Mouse (Mus musculus) intestine, postnatal 0 days (tissue): Measurements from ENCODE around the gene Nexn. TPM values are rescaled to one million over a fixed set of nuclear protein-coding genes. Genes with fewer than 3 reads are reported as not detected.
"Not testable (repeated sequence)": the region's sequence is repeated elsewhere in the genome, so short reads cannot be mapped to it uniquely, and the experiment has no call there.

Experiments
- ATAC-seq: fragments of 200-750 bp; cut with Nextera tagmentation; 2 replicates; pipeline ENCODE4 v1.8.0; 2017; ENCODE audit warnings: mild to moderate bottlenecking, moderate TSS enrichment, moderate library complexity
- H3K27ac ChIP-seq: fragments of 300-500 bp; sonication (generic); 2 replicates; pipeline ENCODE4 v1.5.1; 2014; ENCODE audit warnings: mild to moderate bottlenecking, low read depth, low read length, moderate library complexity
- H3K27me3 ChIP-seq: fragments of 300-500 bp; sonication (generic); replicated peaks from 2 replicates; pipeline ENCODE4 v1.6.1; 2014; ENCODE audit warnings: low read length, mixed read lengths; ENCODE audit not compliant: control insufficient read depth, insufficient read depth
- H3K36me3 ChIP-seq: fragments of 300-500 bp; sonication (generic); 2 replicates; pipeline ENCODE4 v1.6.1; 2014; ENCODE audit warnings: mild to moderate bottlenecking, moderate library complexity; ENCODE audit not compliant: control insufficient read depth, insufficient read depth
- H3K4me1 ChIP-seq: fragments of 300-500 bp; sonication (generic); replicated peaks from 2 replicates; pipeline ENCODE4 v1.6.1; 2014; ENCODE audit warnings: antibody characterized with exemption, low read length, mixed read lengths; ENCODE audit not compliant: control insufficient read depth, insufficient read depth
- H3K4me2 ChIP-seq: fragments of 300-500 bp; sonication (generic); replicated peaks from 2 replicates; pipeline ENCODE4 v1.6.1; 2014; ENCODE audit warnings: low read depth, mild to moderate bottlenecking, moderate library complexity
- H3K4me3 ChIP-seq: fragments of 300-500 bp; sonication (generic); 2 replicates; pipeline ENCODE4 v1.5.1; 2014; ENCODE audit warnings: low read depth, low read length
- H3K9ac ChIP-seq: fragments of 300-500 bp; sonication (generic); 2 replicates; pipeline ENCODE4 v1.6.1; 2014; ENCODE audit warnings: mild to moderate bottlenecking, low read depth, low read length
- H3K9me3 ChIP-seq: fragments of 300-500 bp; sonication (generic); 2 replicates; pipeline ENCODE4 v1.6.1; 2016; ENCODE audit warnings: mixed run types; ENCODE audit not compliant: control insufficient read depth
- CTCF ChIP-seq: sonication (generic); IDR thresholded peaks from 2 replicates; pipeline ENCODE4 v1.5.1; 2016; ENCODE audit warnings: low read depth, mild to moderate bottlenecking, control low read depth, antibody characterized with exemption, moderate library complexity
- WGBS: fragments of 180-500 bp; shearing (Covaris S2); extraction: QIAGEN DNeasy Blood & Tissue Kit; methylation state at CpG from one replicate; pipeline ENCODE4 v1.1.7; 2014; 5-methylcytosine and 5-hydroxymethylcytosine counted together
- polyA plus RNA-seq: library from polyadenylated mRNA; unstranded; fragments of >200 nt; fragmentation: Nextera tagmentation; extraction: Ambion mirVana; gene quantifications from 2 replicates; pipeline ENCODE4 v1.2.1, GENCODE M21; 2015

Gene Nexn
- polyA plus RNA-seq, 1 experiment from 2014 or later: 30.3 TPM

GRCm38 (mm10) chr3:152202942-152203341 lies 63.2 kb downstream of the Nexn start:
- no peak for ATAC-seq
- no peak overlapping the region for H3K27ac ChIP-seq

GRCm38 (mm10) chr3:152201651-152202050 lies 64.5 kb downstream of the Nexn start:
- Histone ChIP-seq H3K4me3 (no peak overlapping the region), H3K9ac (no peak overlapping the region), H3K4me1 (peaks cover 8% of the 10 kb centered on the region; the same call in 1 of the 2 replicates), H3K36me3 (no peaks in the 10 kb centered on the region), H3K9me3 (no peaks in the 10 kb centered on the region), H3K27me3 (no peaks in the 10 kb centered on the region), H3K27ac (peak overlapping the region; percentile 54), H3K4me2 (no peak overlapping the region)
- no peak for TF ChIP-seq CTCF
- 73% methylated on average over 2 of the region's 2 CpGs for WGBS
- peak; percentile 50 for ATAC-seq

More at GRCm38 (mm10) chr3:152202942-152203341, 63.2 kb downstream of the Nexn start:
- no peaks in the 10 kb centered on the region for H3K36me3 ChIP-seq
- H3K4me3 ChIP-seq: no peak overlapping the region
- no peaks in the 10 kb centered on the region for H3K27me3 ChIP-seq
- H3K4me1 ChIP-seq: peaks cover 12% of the 10 kb centered on the region; the same call in 1 of the 2 replicates
- no peaks in the 10 kb centered on the region for H3K9me3 ChIP-seq
- H3K9ac ChIP-seq: no peak overlapping the region
- TF ChIP-seq CTCF: no peak
- H3K4me2 ChIP-seq: no peak overlapping the region

GRCm38 (mm10) chr3:152201181-152201580 lies 65.0 kb downstream of the Nexn start:
- no peaks in the 10 kb centered on the region for H3K27me3 ChIP-seq
- peak overlapping the region; percentile 77 for H3K27ac ChIP-seq
- ATAC-seq: peak; percentile 86
- no peak overlapping the region for H3K9ac ChIP-seq
- no peaks in the 10 kb centered on the region for H3K36me3 ChIP-seq
- no peak for TF ChIP-seq CTCF
- no peak overlapping the region for H3K4me2 ChIP-seq
- H3K4me3 ChIP-seq: no peak overlapping the region
- WGBS: 62% methylated on average over 3 of the region's 3 CpGs
- no peaks in the 10 kb centered on the region for H3K9me3 ChIP-seq
- peaks cover 4% of the 10 kb centered on the region; the same call in 1 of the 2 replicates for H3K4me1 ChIP-seq

- H3K4me2 ChIP-seq: no peak overlapping the region
- H3K9me3 ChIP-seq: no peaks in the 10 kb centered on the region
- no peak for TF ChIP-seq CTCF
- H3K4me1 ChIP-seq: 0 out of 2 replicates have a peak, but pooled peaks cover 3% of the 10 kb centered on the region
- no peak overlapping the region for H3K9ac ChIP-seq
- H3K27ac ChIP-seq: no peak overlapping the region
- H3K36me3 ChIP-seq: no peaks in the 10 kb centered on the region
- 79% methylated on average over 3 of the region's 3 CpGs for WGBS
- no peak overlapping the region for H3K4me3 ChIP-seq
- H3K27me3 ChIP-seq: no peaks in the 10 kb centered on the region
- no peak for ATAC-seq
Observed at GRCm38 (mm10) chr3:152199125-152199524, 67.0 kb downstream of the Nexn start.

GRCm38 (mm10) chr3:152197246-152197645 lies 68.9 kb downstream of the Nexn start:
- H3K27ac ChIP-seq, H3K27me3 ChIP-seq, H3K4me1 ChIP-seq, H3K4me2 ChIP-seq, H3K36me3 ChIP-seq, H3K4me3 ChIP-seq, H3K9ac ChIP-seq, H3K9me3 ChIP-seq, ATAC-seq: not testable (repeated sequence)
- WGBS: 24% methylated on average over 2 of the region's 2 CpGs

GRCm38 (mm10) chr3:152193635-152194097 lies 72.5 kb downstream of the Nexn start:
- TF ChIP-seq CTCF: peak; percentile 39; the same call in 1 of the 2 replicates
- H3K9me3 ChIP-seq: no peaks in the 10 kb centered on the region
- H3K36me3 ChIP-seq: no peaks in the 10 kb centered on the region
- no peaks in the 10 kb centered on the region for H3K4me1 ChIP-seq
- H3K9ac ChIP-seq: peak overlapping the region; percentile 54
- no peaks in the 10 kb centered on the region for H3K27me3 ChIP-seq
- WGBS: under 1% methylated on average over 17 of the region's 17 CpGs
- H3K27ac ChIP-seq: peak overlapping the region; percentile 77
- peak overlapping the region; percentile 66 for H3K4me2 ChIP-seq
- peak overlapping the region; percentile 64 for H3K4me3 ChIP-seq
- ATAC-seq: peak; percentile 94

GRCm38 (mm10) chr3:152193177-152193576 lies 73.0 kb downstream of the Nexn start:
- no peaks in the 10 kb centered on the region for H3K27me3 ChIP-seq
- ATAC-seq: no peak
- H3K4me2 ChIP-seq: peak overlapping the region; percentile 66
- TF ChIP-seq CTCF: no peak
- under 1% methylated on average over 7 of the region's 7 CpGs for WGBS
- peak overlapping the region; percentile 77 for H3K27ac ChIP-seq
- no peaks in the 10 kb centered on the region for H3K36me3 ChIP-seq
- peak overlapping the region; percentile 54 for H3K9ac ChIP-seq
- H3K9me3 ChIP-seq: no peaks in the 10 kb centered on the region
- H3K4me3 ChIP-seq: peak overlapping the region; percentile 64
- no peaks in the 10 kb centered on the region for H3K4me1 ChIP-seq
